Mouse (Mus musculus) ES-E14 (cell line): ENCODE measurements around the gene Tsc22d4. TPM values are rescaled to one million over a fixed set of nuclear protein-coding genes. Genes with fewer than 3 reads are reported as not detected.

ENCODE experiments used
- DNase-seq: peaks from one replicate; pipeline ENCODE4 v3.0.0-alpha.2; 2013; ENCODE audit warnings: low read depth, low spot score
- H3K27ac ChIP-seq: 2 replicates; pipeline ENCODE4 v1.5.1; 2012; ENCODE audit warnings: low read depth, mild to moderate bottlenecking, low read length, moderate library complexity, mixed read lengths; ENCODE audit not compliant: poor library complexity, insufficient read depth, severe bottlenecking
- H3K36me3 ChIP-seq: 2 replicates; pipeline ENCODE4 v1.6.1; 2012; ENCODE audit warnings: mild to moderate bottlenecking, low read length, moderate library complexity, mixed read lengths; ENCODE audit not compliant: control insufficient read depth, poor library complexity, insufficient read depth, severe bottlenecking
- H3K4me1 ChIP-seq, 2 experiments: fragments of 150-350 bp in 1 of 2; sonication (generic) in 1 of 2; 2 replicates each; pipeline ENCODE4 v1.6.1; 2012; ENCODE audit warnings: low read length in 2 of 2, mild to moderate bottlenecking in 1 of 2, mixed read lengths in 1 of 2; ENCODE audit not compliant: control insufficient read depth in 2 of 2, insufficient read depth in 2 of 2, poor library complexity in 1 of 2
- H3K4me3 ChIP-seq, 2 experiments: fragments of 150-350 bp in 1 of 2; sonication (generic) in 1 of 2; 2 replicates each; pipeline ENCODE4 v1.5.1; 2012; ENCODE audit warnings: low read length in 2 of 2, low read depth in 1 of 2, mild to moderate bottlenecking in 1 of 2, mixed read lengths in 1 of 2; ENCODE audit not compliant: insufficient read depth in 1 of 2, poor library complexity in 1 of 2, severe bottlenecking in 1 of 2
- H3K9ac ChIP-seq: 2 replicates; pipeline ENCODE4 v1.6.1; 2012; ENCODE audit warnings: low read depth, mild to moderate bottlenecking, low read length, mixed read lengths; ENCODE audit not compliant: poor library complexity, insufficient read depth, severe bottlenecking
- H3K9me3 ChIP-seq: fragments of 150-350 bp; sonication (generic); 2 replicates; pipeline ENCODE4 v1.6.1; 2012; ENCODE audit warnings: low read depth, mild to moderate bottlenecking, low read length; ENCODE audit not compliant: control insufficient read depth, insufficient read depth
- CHD2 ChIP-seq: IDR thresholded peaks from 2 replicates; pipeline ENCODE4 v1.6.1; 2014; ENCODE audit warnings: mild to moderate bottlenecking, low read depth, low read length, inconsistent platforms
- HCFC1 ChIP-seq: IDR thresholded peaks from 2 replicates; pipeline ENCODE4 v1.6.1; 2012; ENCODE audit warnings: low read length, inconsistent platforms, borderline replicate concordance; ENCODE audit not compliant: insufficient read depth
- MAFK ChIP-seq: IDR thresholded peaks from 2 replicates; pipeline ENCODE4 v1.6.1; 2014; ENCODE audit warnings: mild to moderate bottlenecking, low read depth, low read length, inconsistent platforms; ENCODE audit not compliant: insufficient read depth
- ZC3H11A ChIP-seq: IDR thresholded peaks from 2 replicates; pipeline ENCODE4 v1.6.1; 2012; ENCODE audit warnings: low read depth, mild to moderate bottlenecking, inconsistent platforms, low read length, borderline replicate concordance
- ZNF384 ChIP-seq: IDR thresholded peaks from 2 replicates; pipeline ENCODE4 v1.6.1; 2012; ENCODE audit warnings: low read depth, low read length, inconsistent platforms
- in situ Hi-C, 2 experiments: fragments of 600-800 bp; cut with MboI; formaldehyde crosslinking; loops; one replicate each; pipeline ENCODE4 v1.15.1; 2025; ENCODE audit warnings: low sequenced_read_pairs in 2 of 2, inconsistent platforms in 1 of 2; ENCODE audit not compliant: unreplicated experiment in 2 of 2
- total RNA-seq: library from RNA; depleted of rRNA; stranded (reverse); fragments of 300-350 nt; gene quantifications from 2 replicates; pipeline ENCODE4 v1.2.3, GENCODE M21; 2012

Gene Tsc22d4
- total RNA-seq, 1 experiment, result 21.6 TPM

GRCm38 (mm10) chr5:137756882-137757661 lies 11.5 kb downstream of the Tsc22d4 start:
- H3K9ac ChIP-seq, result no peak overlapping the region
- no peaks in the 10 kb centered on the region for H3K9me3 ChIP-seq
- H3K36me3 ChIP-seq, result peaks cover 10% of the 10 kb centered on the region
- H3K4me1 ChIP-seq, result peaks cover 4 to 39% of the 10 kb centered on the region in 2 experiments; a peak in 3 of 4 replicates
- no peak overlapping the region for H3K4me3 ChIP-seq
- TF ChIP-seq HCFC1 (no peak), ZC3H11A (peak; percentile 89)
- H3K27ac ChIP-seq, result no peak overlapping the region; the same call in 1 of the 2 replicates
- in situ Hi-C loops, result no loop called here
- peak; percentile 71 for DNase-seq

- H3K4me3 ChIP-seq, result no peak overlapping the region
- H3K36me3 ChIP-seq, result peaks cover 10% of the 10 kb centered on the region
- H3K9ac ChIP-seq, result peak overlapping the region; percentile 10; the same call in 1 of the 2 replicates
- no peak for DNase-seq
- no peaks in the 10 kb centered on the region for H3K9me3 ChIP-seq
- peaks cover 4 to 36% of the 10 kb centered on the region in 2 experiments; a peak in 3 of 4 replicates for H3K4me1 ChIP-seq
- in situ Hi-C loops, result no loop called here
- TF ChIP-seq ZNF384 (no peak), ZC3H11A (no peak), CHD2 (no peak), MAFK (no peak), HCFC1 (no peak)
- no peak overlapping the region for H3K27ac ChIP-seq
Measured at GRCm38 (mm10) chr5:137757887-137758286, 12.4 kb downstream of the Tsc22d4 start.

- Histone ChIP-seq H3K36me3 (peaks cover 10% of the 10 kb centered on the region), H3K9ac (peak overlapping the region; percentile 42; the same call in 1 of the 2 replicates)
Measured at GRCm38 (mm10) chr5:137758921-137759534, 13.5 kb downstream of the Tsc22d4 start.

GRCm38 (mm10) chr5:137759971-137760412 lies 14.5 kb downstream of the Tsc22d4 start:
- peak; percentile 82 for DNase-seq
- in situ Hi-C loops, result loop anchor here in 1 of 2 experiments (10.0 kb wide), 1 partner anchor 105 kb away; no protein-coding TSS in a partner anchor
- no peak overlapping the region for H3K27ac ChIP-seq

More at GRCm38 (mm10) chr5:137758921-137759534, 13.5 kb downstream of the Tsc22d4 start:
- in situ Hi-C loops, result no loop called here
- TF ChIP-seq ZC3H11A (no peak), HCFC1 (no peak), ZNF384 (no peak), MAFK (no peak), CHD2 (no peak)
- H3K27ac ChIP-seq, result no peak overlapping the region
- no peak for DNase-seq
- H3K9me3 ChIP-seq, result no peaks in the 10 kb centered on the region
- H3K4me1 ChIP-seq, result peaks cover 2 to 28% of the 10 kb centered on the region in 2 experiments; a peak in 3 of 4 replicates
- peak overlapping the region in 1 of 2 experiments; percentile 1; a peak in 1 of 4 replicates for H3K4me3 ChIP-seq

More at GRCm38 (mm10) chr5:137759971-137760412, 14.5 kb downstream of the Tsc22d4 start:
- peak overlapping the region; percentile 61; the same call in 1 of the 2 replicates for H3K9ac ChIP-seq
- H3K4me1 ChIP-seq, result peaks cover 2 to 33% of the 10 kb centered on the region in 2 experiments; a peak in 3 of 4 replicates
- TF ChIP-seq HCFC1 (no peak), MAFK (no peak), ZNF384 (no peak), ZC3H11A (no peak), CHD2 (no peak)
- no peak overlapping the region for H3K4me3 ChIP-seq
- peaks cover 10% of the 10 kb centered on the region for H3K36me3 ChIP-seq
- H3K9me3 ChIP-seq, result no peaks in the 10 kb centered on the region
